ENCODE assay signal across 20 mouse cellular contexts in the genomic region with DNA sequence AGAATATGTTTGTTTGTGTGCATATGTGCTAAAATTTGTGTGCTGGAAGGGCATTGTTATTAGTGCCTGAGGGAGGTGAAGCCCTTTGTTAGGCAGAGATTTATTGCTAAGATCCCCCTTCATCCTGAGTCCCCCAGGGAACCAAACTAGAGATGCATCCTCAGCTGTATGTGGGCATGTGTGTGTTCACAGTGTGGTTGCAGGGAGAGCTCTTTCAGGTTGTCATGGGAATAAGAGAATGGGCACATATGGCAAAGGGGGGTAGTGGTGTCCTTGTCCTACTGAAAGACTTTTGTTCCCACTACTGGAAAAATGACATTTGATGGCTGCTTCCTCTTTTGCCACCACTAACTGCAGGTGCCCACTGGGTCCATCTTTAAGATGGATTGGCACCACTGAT.
"Had no signal": no experiment of that assay in that cellular context is flagged by ENCODE, and none has a peak within 500 bp of the region (broad histone marks: within the 10 kb centered on the region; RNA-seq: fewer than 3 reads in every experiment).

No protein-coding gene starts in this region.

- H3K9ac ChIP-seq: limb, embryonic 13.5 days; liver, embryonic 15.5 days had no signal

- H3K27ac ChIP-seq: kidney, postnatal 0 days; limb, embryonic 13.5 days; liver, embryonic 15.5 days; midbrain, embryonic 10.5 days had no signal

- H3K36me3 ChIP-seq: limb, embryonic 13.5 days; liver, embryonic 15.5 days; midbrain, embryonic 10.5 days had no signal

- H3K4me2 ChIP-seq: limb, embryonic 13.5 days; liver, embryonic 11.5 days; liver, embryonic 15.5 days had no signal

- ATAC-seq: inflammation-experienced regulatory T-cells, adult 6 months; intestine, postnatal 0 days; lung, postnatal 0 days had no signal

- H3K27me3 ChIP-seq: limb, embryonic 13.5 days; liver, embryonic 15.5 days had no signal

- H3K4me1 ChIP-seq: liver, embryonic 15.5 days; midbrain, embryonic 10.5 days had no signal

- H3K4me3 ChIP-seq: limb, embryonic 13.5 days; liver, embryonic 15.5 days; midbrain, embryonic 10.5 days; myocyte had no signal

- DNase-seq: kidney, adult 8-10 months; kidney, postnatal 36 days; left cerebral cortex, postnatal 4 days; lung, adult 2 months; lung, postnatal 36 days; midbrain, embryonic 14.5 days; retina, postnatal 1 day; right cerebral cortex, postnatal 4 days; spleen, adult 18-20 months; thymus, adult 2 months; thymus, postnatal 25 days had no signal

- H3K9me3 ChIP-seq: limb, embryonic 13.5 days; liver, embryonic 15.5 days; midbrain, embryonic 10.5 days had no signal
